Mouse (Mus musculus): Measurements from ENCODE around the gene Cwc27. TPM values are rescaled to one million over a fixed set of nuclear protein-coding genes. Genes with fewer than 3 reads are reported as not detected.

Gene Cwc27
- total and polyA plus RNA-seq, 2 experiments from 2014 or later: 17.9 to 23.4 TPM

- WGBS: 93% methylated on average over 3 of the region's 3 CpGs
- no peak for ATAC-seq (ENCODE audit: low FRiP score)
- Histone ChIP-seq H3K36me3 (ENCODE audit: insufficient read depth, low read length) (peaks cover 11% of the 10 kb centered on the region), H3K9ac (replicated peaks; ENCODE audit: low read length, poor library complexity, severe bottlenecking) (no peak overlapping the region), H3K4me1 (ENCODE audit: insufficient read depth, low read length) (no peaks in the 10 kb centered on the region), H3K27me3 (ENCODE audit: insufficient read depth, low read length) (no peaks in the 10 kb centered on the region), H3K4me3 (ENCODE audit: low read depth, low read length) (no peak overlapping the region), H3K4me2 (ENCODE audit: low read depth, low read length, poor library complexity, severe bottlenecking) (no peak overlapping the region), H3K27ac (ENCODE audit: low read depth, low read length) (no peak overlapping the region), H3K9me3 (ENCODE audit: low read length) (no peaks in the 10 kb centered on the region)
- DNase-seq (ENCODE audit: low spot score): no peak
- TF ChIP-seq CTCF (IDR thresholded peaks at IDR 0.05): no peak
Measured at GRCm38 (mm10) chr13:104794421-104794820, 22.5 kb downstream of the Cwc27 start.

- no peak within 1 kb of the TSS for H3K4me2 ChIP-seq (ENCODE audit: low read depth, low read length, poor library complexity, severe bottlenecking)
- H3K27me3 ChIP-seq (ENCODE audit: insufficient read depth, low read length): no peaks in the 10 kb centered on the region
- no peak within 1 kb of the TSS for H3K27ac ChIP-seq (ENCODE audit: low read depth, low read length)
- no peaks in the 10 kb centered on the region for H3K9me3 ChIP-seq (ENCODE audit: low read length)
- peaks cover 11% of the 10 kb centered on the region for H3K36me3 ChIP-seq (ENCODE audit: insufficient read depth, low read length)
- 94% methylated on average over 11 of the region's 11 CpGs for WGBS
- ATAC-seq (ENCODE audit: low FRiP score): no peak
- no peak within 1 kb of the TSS for H3K4me3 ChIP-seq (ENCODE audit: low read depth, low read length)
- DNase-seq (ENCODE audit: low spot score): no peak
- H3K4me1 ChIP-seq (ENCODE audit: insufficient read depth, low read length): no peaks in the 10 kb centered on the region
- no peak for TF ChIP-seq CTCF (IDR thresholded peaks at IDR 0.05)
- no peak within 1 kb of the TSS for H3K9ac ChIP-seq (replicated peaks; ENCODE audit: low read length, poor library complexity, severe bottlenecking)
Measured at GRCm38 (mm10) chr13:104792184-104792583, 24.8 kb downstream of the Cwc27 start, which contains the start of gene Srek1ip1. Gene Srek1ip1 (plus strand): TSS chr13:104792484.

GRCm38 (mm10) chr13:104789663-104790062, 27.3 kb downstream of the Cwc27 start:
- H3K27ac ChIP-seq (ENCODE audit: low read depth, low read length): no peak overlapping the region
- no peak overlapping the region for H3K4me2 ChIP-seq (ENCODE audit: low read depth, low read length, poor library complexity, severe bottlenecking)
- peak; percentile 68 for DNase-seq (ENCODE audit: low spot score)
- no peaks in the 10 kb centered on the region for H3K4me1 ChIP-seq (ENCODE audit: insufficient read depth, low read length)
- H3K27me3 ChIP-seq (ENCODE audit: insufficient read depth, low read length): no peaks in the 10 kb centered on the region
- H3K9ac ChIP-seq (replicated peaks; ENCODE audit: low read length, poor library complexity, severe bottlenecking): no peak overlapping the region
- H3K9me3 ChIP-seq (ENCODE audit: low read length): no peaks in the 10 kb centered on the region
- TF ChIP-seq CTCF (IDR thresholded peaks at IDR 0.05): peak; percentile 92
- ATAC-seq (ENCODE audit: low FRiP score): peak; percentile 64; the same call in 1 of the 2 replicates
- 9% methylated on average over 2 of the region's 2 CpGs for WGBS
- no peak overlapping the region for H3K4me3 ChIP-seq (ENCODE audit: low read depth, low read length)
- peaks cover 10% of the 10 kb centered on the region for H3K36me3 ChIP-seq (ENCODE audit: insufficient read depth, low read length)

- Histone ChIP-seq H3K9ac (replicated peaks; ENCODE audit: low read length, poor library complexity, severe bottlenecking) (no peak overlapping the region), H3K4me1 (ENCODE audit: insufficient read depth, low read length) (no peaks in the 10 kb centered on the region), H3K4me2 (ENCODE audit: low read depth, low read length, poor library complexity, severe bottlenecking) (no peak overlapping the region), H3K27ac (ENCODE audit: low read depth, low read length) (no peak overlapping the region), H3K9me3 (ENCODE audit: low read length) (no peaks in the 10 kb centered on the region), H3K36me3 (ENCODE audit: insufficient read depth, low read length) (peaks cover 4% of the 10 kb centered on the region), H3K4me3 (ENCODE audit: low read depth, low read length) (no peak overlapping the region), H3K27me3 (ENCODE audit: insufficient read depth, low read length) (no peaks in the 10 kb centered on the region)
- TF ChIP-seq CTCF (IDR thresholded peaks at IDR 0.05): no peak
- DNase-seq (ENCODE audit: low spot score) (no peak), ATAC-seq (ENCODE audit: low FRiP score) (no peak)
- 78% methylated on average over 4 of the region's 4 CpGs for WGBS
Measured at GRCm38 (mm10) chr13:104787260-104787659, 29.7 kb downstream of the Cwc27 start.

- 92% methylated on average over 1 of the region's 1 CpGs for WGBS
- Histone ChIP-seq H3K9me3 (ENCODE audit: low read length) (no peaks in the 10 kb centered on the region), H3K9ac (replicated peaks; ENCODE audit: low read length, poor library complexity, severe bottlenecking) (no peak overlapping the region), H3K27me3 (ENCODE audit: insufficient read depth, low read length) (no peaks in the 10 kb centered on the region), H3K4me1 (ENCODE audit: insufficient read depth, low read length) (no peaks in the 10 kb centered on the region), H3K4me3 (ENCODE audit: low read depth, low read length) (no peak overlapping the region), H3K4me2 (ENCODE audit: low read depth, low read length, poor library complexity, severe bottlenecking) (no peak overlapping the region), H3K27ac (ENCODE audit: low read depth, low read length) (no peak overlapping the region), H3K36me3 (ENCODE audit: insufficient read depth, low read length) (peaks cover 3% of the 10 kb centered on the region)
- no peak for TF ChIP-seq CTCF (IDR thresholded peaks at IDR 0.05)
- DNase-seq (ENCODE audit: low spot score) (no peak), ATAC-seq (ENCODE audit: low FRiP score) (no peak)
Measured at GRCm38 (mm10) chr13:104779104-104779670, 37.8 kb downstream of the Cwc27 start.

- no peaks in the 10 kb centered on the region for H3K9me3 ChIP-seq (ENCODE audit: low read length)
Measured at GRCm38 (mm10) chr13:104763193-104763592, 53.7 kb downstream of the Cwc27 start.

More at GRCm38 (mm10) chr13:104763193-104763592, 53.7 kb downstream of the Cwc27 start:
- no peaks in the 10 kb centered on the region for H3K4me1 ChIP-seq (ENCODE audit: insufficient read depth, low read length)
- no peak overlapping the region for H3K27ac ChIP-seq (ENCODE audit: low read depth, low read length)
- H3K9ac ChIP-seq (replicated peaks; ENCODE audit: low read length, poor library complexity, severe bottlenecking): no peak overlapping the region
- no peaks in the 10 kb centered on the region for H3K27me3 ChIP-seq (ENCODE audit: insufficient read depth, low read length)
- 91% methylated on average over 3 of the region's 3 CpGs for WGBS
- ATAC-seq (ENCODE audit: low FRiP score): no peak
- no peak for DNase-seq (ENCODE audit: low spot score)
- H3K4me2 ChIP-seq (ENCODE audit: low read depth, low read length, poor library complexity, severe bottlenecking): no peak overlapping the region
- H3K36me3 ChIP-seq (ENCODE audit: insufficient read depth, low read length): peaks cover 3% of the 10 kb centered on the region; the same call in 1 of the 2 replicates
- no peak for TF ChIP-seq CTCF (IDR thresholded peaks at IDR 0.05)
- no peak overlapping the region for H3K4me3 ChIP-seq (ENCODE audit: low read depth, low read length)

Data from midbrain, postnatal 0 days (tissue).